Mouse (Mus musculus): Measurements from ENCODE around the gene Zfp105.

Zfp105 gene

GRCm38 (mm10) chr9:122922936-122923381 is at the start of gene Zfp105:
Zfp105 (plus strand) TSS chr9:122923072.
- peak; percentile 90 for ATAC-seq (ENCODE audit: low TSS enrichment)

DNA sequence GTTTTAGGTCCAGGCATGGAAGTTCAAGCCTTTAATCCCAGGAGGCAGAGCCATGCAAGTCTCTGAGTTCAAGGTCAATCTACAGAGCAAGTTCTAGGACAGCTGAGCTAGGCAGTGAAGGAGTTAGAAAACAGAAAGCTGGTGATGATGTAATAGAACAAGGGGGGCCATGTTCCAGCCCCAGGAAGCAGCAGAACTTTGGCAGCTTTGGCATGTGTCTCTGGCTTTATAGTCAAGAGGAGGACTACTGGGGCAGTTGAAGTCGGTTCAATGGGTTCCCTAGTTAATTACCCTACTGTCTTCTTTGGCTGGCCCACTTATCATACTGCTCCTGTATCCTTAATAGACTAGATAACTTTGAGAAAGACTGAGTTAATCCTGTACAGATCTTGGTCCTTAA is 48.2 kb upstream of the Zfp105 start:
- no peak for ATAC-seq (ENCODE audit: low TSS enrichment)

DNA sequence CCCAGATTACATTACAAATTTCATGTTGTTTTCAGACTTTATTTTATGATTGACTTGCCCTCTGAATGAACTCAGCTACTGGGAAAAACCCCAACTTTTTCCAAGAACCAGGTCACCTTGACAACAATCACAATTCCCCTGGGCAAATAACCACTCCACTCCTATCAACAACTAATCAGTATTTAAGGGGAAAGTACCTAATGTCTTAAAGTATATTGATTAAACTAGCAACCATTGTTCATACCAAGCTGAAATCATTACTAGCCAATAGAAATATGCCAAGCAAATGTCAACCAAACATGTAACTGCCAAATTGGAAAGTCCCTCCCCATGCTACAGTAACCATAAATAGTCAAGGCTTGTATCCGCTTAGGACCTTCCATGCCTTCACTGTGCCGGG is 47.7 kb upstream of the Zfp105 start:
- no peak for ATAC-seq (ENCODE audit: low TSS enrichment)

DNA sequence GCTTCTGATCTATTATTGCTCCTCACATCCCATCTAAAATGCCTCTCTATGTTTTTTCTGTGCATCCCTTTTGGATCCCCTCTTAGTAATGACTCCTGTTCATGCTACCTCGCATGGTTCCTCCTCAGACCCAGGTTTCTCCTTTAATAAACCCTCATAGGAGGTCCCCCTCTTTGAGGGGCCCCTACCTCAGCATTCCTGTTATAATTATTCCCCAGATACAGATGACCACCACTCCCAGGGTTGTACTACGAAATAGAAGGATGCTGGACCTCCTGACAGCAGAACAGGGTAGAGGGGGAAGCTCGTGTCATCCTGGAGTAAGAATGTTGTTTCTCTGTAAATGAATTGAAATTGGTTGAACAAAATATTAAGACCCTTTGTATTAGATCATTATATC is 37.5 kb upstream of the Zfp105 start, which contains the start of gene Zkscan7:
TSS of gene Zkscan7 (plus strand) at position 301 of the 400 bp plus-strand sequence.
- ATAC-seq (ENCODE audit: low TSS enrichment): no peak

DNA sequence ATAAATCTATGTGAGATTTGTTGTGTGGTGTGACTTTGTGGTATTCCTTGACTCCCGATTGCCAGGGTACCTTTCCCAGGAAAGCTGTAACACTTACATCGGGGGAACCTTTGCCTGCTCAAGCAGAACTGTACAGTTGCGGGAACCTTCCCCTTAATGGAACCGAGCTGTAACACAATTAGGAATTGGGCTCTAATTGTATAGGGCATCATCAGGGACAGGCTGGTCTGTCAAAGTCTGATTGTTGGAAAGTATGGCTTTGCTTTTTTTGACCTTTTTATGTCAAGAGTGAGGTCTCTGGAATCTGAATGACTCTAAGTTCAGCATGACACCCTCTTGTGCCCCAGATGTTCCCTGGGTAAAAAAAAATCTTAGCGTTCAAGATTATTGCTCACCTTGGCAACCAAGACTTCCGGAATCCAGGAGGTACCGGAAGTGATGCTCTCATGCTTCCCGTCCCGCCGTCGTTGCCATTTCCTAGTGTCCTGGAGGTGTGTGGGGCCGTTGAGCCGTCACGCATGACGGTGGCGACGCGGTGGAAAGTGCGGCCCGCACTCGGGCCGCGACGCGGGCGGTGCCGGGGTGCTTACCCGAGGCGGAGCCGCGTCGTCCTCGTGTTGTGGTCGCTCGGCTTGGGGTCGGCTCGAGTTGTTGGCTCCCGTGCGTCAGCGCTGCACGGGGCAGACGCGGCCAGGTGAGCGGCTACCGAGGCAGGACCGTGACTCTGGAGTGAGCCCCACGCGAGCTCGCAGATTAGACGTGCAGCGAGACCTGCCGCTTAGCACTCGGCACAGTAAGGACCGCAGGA is 36.3 kb upstream of the Zfp105 start:
- ATAC-seq (ENCODE audit: low TSS enrichment): peak; percentile 98

DNA sequence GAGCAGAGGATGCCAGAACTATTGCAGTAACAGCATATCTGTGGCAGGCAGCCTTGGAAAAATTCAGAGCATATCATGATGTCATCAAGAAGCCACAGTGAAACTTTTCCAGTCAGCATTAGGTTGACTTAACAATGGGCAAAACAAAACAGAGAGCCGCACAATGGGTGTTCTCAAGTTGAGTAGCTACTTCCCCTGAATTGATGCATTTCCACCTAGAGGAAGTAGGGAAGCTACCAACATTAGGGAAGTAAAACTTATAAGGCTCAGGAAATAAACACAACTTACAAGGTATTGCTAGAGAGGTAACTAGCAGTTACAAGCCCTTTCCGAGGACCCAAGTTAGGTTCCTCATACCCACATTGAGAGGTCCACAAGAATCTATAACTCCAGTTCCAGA is 21.8 kb upstream of the Zfp105 start:
- ATAC-seq (ENCODE audit: low TSS enrichment): no peak

DNA sequence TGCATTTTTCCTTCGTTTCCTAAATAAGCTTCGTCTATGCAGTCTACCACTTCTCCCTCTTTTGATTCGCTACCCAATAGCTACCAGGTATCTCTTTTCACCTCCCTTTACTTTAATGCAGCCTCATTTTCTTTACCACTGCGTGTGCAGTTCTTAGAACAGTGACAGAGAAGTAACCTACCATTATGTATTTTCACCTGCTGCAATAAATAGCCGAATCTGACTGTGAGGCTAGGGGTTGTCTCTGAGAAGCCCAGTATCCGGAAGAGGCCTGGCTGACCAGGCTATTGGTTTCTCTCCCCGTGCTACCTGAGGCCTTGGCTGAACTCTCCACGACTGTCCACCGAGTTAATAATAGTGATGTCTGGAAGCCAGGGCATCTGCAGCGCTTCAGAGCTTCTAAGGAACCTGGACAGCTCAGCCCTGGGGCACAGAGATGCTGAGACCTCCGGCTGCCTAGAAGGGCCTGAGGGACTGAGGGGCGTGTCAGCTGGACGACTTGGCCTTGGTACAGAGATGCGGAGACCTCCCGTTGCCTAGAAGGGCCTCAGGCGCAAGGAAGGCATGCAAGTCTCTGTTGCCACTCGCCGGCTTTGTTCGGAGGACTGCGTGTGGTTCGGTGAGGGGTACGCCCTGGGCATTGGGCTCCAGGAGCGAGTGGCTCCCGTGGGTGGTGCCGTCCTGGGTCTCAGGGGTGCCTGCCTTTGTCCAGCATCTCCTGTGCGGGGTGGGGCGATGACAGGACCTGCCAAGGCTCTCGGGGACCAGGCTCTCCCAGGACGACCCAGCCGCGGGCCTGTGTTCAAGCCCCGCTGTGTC is 19.9 kb upstream of the Zfp105 start:
- peak; percentile 62 for ATAC-seq (ENCODE audit: low TSS enrichment)

- ATAC-seq (ENCODE audit: low TSS enrichment): no peak
Observed at GRCm38 (mm10) chr9:122922436-122922835, 436 bp upstream of the Zfp105 start.

DNA sequence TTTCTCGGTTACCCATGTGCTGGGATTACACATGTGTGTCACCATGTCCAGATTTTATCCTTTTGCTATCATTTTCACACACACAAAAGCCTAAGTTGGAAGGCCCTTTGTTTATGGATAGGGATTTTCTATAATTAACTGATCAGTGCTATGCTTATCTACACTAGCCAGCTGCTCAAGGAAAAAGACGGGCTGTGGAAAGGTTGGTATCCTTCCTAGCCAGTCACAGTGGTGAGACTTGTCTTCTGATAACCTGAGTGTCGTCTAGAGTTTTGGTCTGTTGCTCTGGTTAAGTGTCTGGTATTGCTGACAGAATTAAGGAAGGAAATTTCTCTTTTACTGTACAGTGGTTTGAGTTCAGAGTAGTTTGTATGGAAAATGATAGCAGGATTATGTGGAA is 6.0 kb downstream of the Zfp105 start:
- ATAC-seq (ENCODE audit: low TSS enrichment): no peak

GRCm38 (mm10) chr9:122950643-122951475 is 28.0 kb downstream of the Zfp105 start, which contains the start of the genes 1110059G10Rik and Kif15:
1110059G10Rik (minus strand) TSS chr9:122951000.
Kif15 (plus strand) TSS chr9:122951046.
- peak; percentile 96 for ATAC-seq (ENCODE audit: low TSS enrichment)

All from frontal cortex, adult (tissue).